Mouse (Mus musculus): Measurements from ENCODE around the gene Ntsr1. TPM values are rescaled to one million over a fixed set of nuclear protein-coding genes. Genes with fewer than 3 reads are reported as not detected.

Ntsr1 gene
- total and polyA plus RNA-seq, 2 experiments from 2014 or later: 0.40 to 1.1 TPM

- ATAC-seq (ENCODE audit: insufficient read depth, low read depth): no peak
- DNase-seq (ENCODE audit: low spot score): no peak
- H3K4me2 ChIP-seq (ENCODE audit: low read depth, low read length): no peak overlapping the region
- H3K36me3 ChIP-seq (replicated peaks; ENCODE audit: control insufficient read depth, insufficient read depth, low read length): no peaks in the 10 kb centered on the region
- WGBS: 61% methylated on average over 4 of the region's 4 CpGs
- no peak overlapping the region for H3K4me3 ChIP-seq (ENCODE audit: low read depth, low read length)
- TF ChIP-seq CTCF (IDR thresholded peaks at IDR 0.05; ENCODE audit: low read depth): no peak
- TF ChIP-seq EP300 (IDR thresholded peaks at IDR 0.05; ENCODE audit: low read depth): no peak
- H3K27me3 ChIP-seq (ENCODE audit: control insufficient read depth, insufficient read depth, low read length): peaks cover 20% of the 10 kb centered on the region
- no peak overlapping the region for H3K27ac ChIP-seq (ENCODE audit: low read depth)
- H3K9me3 ChIP-seq (replicated peaks; ENCODE audit: control insufficient read depth, low read length): no peaks in the 10 kb centered on the region
- peaks cover 10% of the 10 kb centered on the region; the same call in 1 of the 2 replicates for H3K4me1 ChIP-seq (ENCODE audit: control insufficient read depth, insufficient read depth)
- H3K9ac ChIP-seq (replicated peaks; ENCODE audit: low read depth, low read length): no peak overlapping the region
These were observed 40.3 kb upstream of the Ntsr1 start for GRCm38 (mm10) chr2:180459437-180459836.

- Histone ChIP-seq H3K27ac (ENCODE audit: low read depth) (no peak overlapping the region), H3K4me2 (ENCODE audit: low read depth, low read length) (no peak overlapping the region), H3K27me3 (ENCODE audit: control insufficient read depth, insufficient read depth, low read length) (peaks cover 20% of the 10 kb centered on the region), H3K36me3 (replicated peaks; ENCODE audit: control insufficient read depth, insufficient read depth, low read length) (no peaks in the 10 kb centered on the region), H3K4me3 (ENCODE audit: low read depth, low read length) (no peak overlapping the region), H3K4me1 (ENCODE audit: control insufficient read depth, insufficient read depth) (peaks cover 6% of the 10 kb centered on the region; the same call in 1 of the 2 replicates), H3K9me3 (replicated peaks; ENCODE audit: control insufficient read depth, low read length) (no peaks in the 10 kb centered on the region), H3K9ac (replicated peaks; ENCODE audit: low read depth, low read length) (no peak overlapping the region)
- DNase-seq (ENCODE audit: low spot score) (no peak), ATAC-seq (ENCODE audit: insufficient read depth, low read depth) (no peak)
- TF ChIP-seq CTCF (IDR thresholded peaks at IDR 0.05; ENCODE audit: low read depth) (no peak), EP300 (IDR thresholded peaks at IDR 0.05; ENCODE audit: low read depth) (no peak)
- WGBS: 63% methylated on average over 8 of the region's 8 CpGs
These were observed 39.0 kb upstream of the Ntsr1 start for GRCm38 (mm10) chr2:180460801-180461200.

DNA sequence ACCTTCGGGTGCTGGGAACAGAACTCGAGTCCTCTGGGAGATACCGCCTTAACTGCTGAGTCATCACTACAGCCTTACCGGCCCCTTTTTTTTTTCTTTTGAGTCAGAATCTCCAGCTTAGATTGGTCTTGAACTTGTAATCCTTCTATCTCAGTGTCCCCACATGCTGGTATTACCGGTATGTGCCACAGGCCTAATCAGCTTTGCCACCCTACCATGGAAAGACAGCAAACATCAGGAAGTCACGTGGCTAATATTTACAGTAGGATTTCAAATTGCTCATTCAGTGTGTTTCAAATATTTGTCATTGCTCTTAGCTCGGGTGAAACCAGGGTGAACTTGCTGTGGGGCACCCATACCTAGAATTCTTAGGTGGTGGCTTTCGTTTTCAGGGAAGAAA lies 37.2 kb upstream of the Ntsr1 start:
- Histone ChIP-seq H3K4me3 (ENCODE audit: low read depth, low read length) (no peak overlapping the region), H3K36me3 (replicated peaks; ENCODE audit: control insufficient read depth, insufficient read depth, low read length) (no peaks in the 10 kb centered on the region), H3K27me3 (ENCODE audit: control insufficient read depth, insufficient read depth, low read length) (peaks cover 3% of the 10 kb centered on the region), H3K9me3 (replicated peaks; ENCODE audit: control insufficient read depth, low read length) (no peaks in the 10 kb centered on the region), H3K27ac (ENCODE audit: low read depth) (no peak overlapping the region), H3K4me1 (ENCODE audit: control insufficient read depth, insufficient read depth) (no peaks in the 10 kb centered on the region), H3K9ac (replicated peaks; ENCODE audit: low read depth, low read length) (no peak overlapping the region), H3K4me2 (ENCODE audit: low read depth, low read length) (no peak overlapping the region)
- ATAC-seq (ENCODE audit: insufficient read depth, low read depth) (no peak), DNase-seq (ENCODE audit: low spot score) (no peak)
- TF ChIP-seq CTCF (IDR thresholded peaks at IDR 0.05; ENCODE audit: low read depth): no peak
- TF ChIP-seq EP300 (IDR thresholded peaks at IDR 0.05; ENCODE audit: low read depth): no peak
- 81% methylated on average over 8 of the region's 8 CpGs for WGBS

DNA sequence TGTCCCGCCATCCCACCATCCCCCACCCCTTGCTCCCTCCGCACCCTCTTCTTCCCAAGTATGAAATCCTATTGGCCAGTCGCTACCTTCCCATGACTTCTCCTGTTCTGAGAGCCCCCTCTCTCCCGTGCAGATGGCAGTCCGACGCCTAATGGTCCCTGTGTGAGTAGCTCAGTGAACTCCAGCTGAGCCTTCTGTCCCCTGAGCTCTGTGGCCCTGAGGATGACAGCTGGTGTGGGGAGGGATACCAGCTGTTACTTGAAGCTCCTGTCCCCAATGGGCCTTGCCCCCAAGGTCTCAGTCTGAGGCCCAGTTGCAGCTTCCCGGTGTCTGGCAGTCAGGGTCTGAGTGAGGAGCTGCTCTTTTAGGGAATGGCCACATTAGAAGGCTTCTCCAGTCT lies 33.3 kb upstream of the Ntsr1 start:
- H3K4me3 ChIP-seq (ENCODE audit: low read depth, low read length): no peak overlapping the region

DNA sequence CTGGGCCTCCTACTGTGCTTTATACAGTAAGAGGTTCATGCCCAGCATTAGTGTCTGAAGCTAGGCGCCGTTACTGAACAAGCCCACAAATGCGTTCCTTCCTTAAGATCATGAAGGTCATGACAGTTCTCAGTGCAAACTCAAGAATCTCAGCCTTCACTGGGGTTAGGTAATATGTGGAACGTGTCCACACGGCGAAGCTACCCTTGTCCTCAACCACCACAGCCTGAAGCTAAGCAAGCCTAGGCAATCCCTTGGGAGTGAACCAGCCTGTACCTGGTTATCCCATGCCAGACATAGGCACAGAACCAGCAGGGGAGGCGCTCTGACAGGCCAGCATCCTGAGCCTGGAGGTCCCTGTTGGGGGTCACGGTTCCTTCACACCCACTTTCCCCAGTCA lies 30.9 kb upstream of the Ntsr1 start:
- no peak overlapping the region for H3K4me3 ChIP-seq (ENCODE audit: low read depth, low read length)
- no peaks in the 10 kb centered on the region for H3K27me3 ChIP-seq (ENCODE audit: control insufficient read depth, insufficient read depth, low read length)
- TF ChIP-seq EP300 (IDR thresholded peaks at IDR 0.05; ENCODE audit: low read depth) (no peak), CTCF (IDR thresholded peaks at IDR 0.05; ENCODE audit: low read depth) (no peak)
- 87% methylated on average over 8 of the region's 8 CpGs for WGBS
- no peaks in the 10 kb centered on the region for H3K36me3 ChIP-seq (replicated peaks; ENCODE audit: control insufficient read depth, insufficient read depth, low read length)
- no peak for DNase-seq (ENCODE audit: low spot score)
- ATAC-seq (ENCODE audit: insufficient read depth, low read depth): no peak
- H3K9me3 ChIP-seq (replicated peaks; ENCODE audit: control insufficient read depth, low read length): no peaks in the 10 kb centered on the region
- no peak overlapping the region for H3K9ac ChIP-seq (replicated peaks; ENCODE audit: low read depth, low read length)
- no peaks in the 10 kb centered on the region for H3K4me1 ChIP-seq (ENCODE audit: control insufficient read depth, insufficient read depth)
- no peak overlapping the region for H3K4me2 ChIP-seq (ENCODE audit: low read depth, low read length)
- no peak overlapping the region for H3K27ac ChIP-seq (ENCODE audit: low read depth)

More for the DNA sequence above, 33.3 kb upstream of the Ntsr1 start:
- WGBS: 56% methylated on average over 7 of the region's 7 CpGs
- no peak for ATAC-seq (ENCODE audit: insufficient read depth, low read depth)
- no peaks in the 10 kb centered on the region for H3K36me3 ChIP-seq (replicated peaks; ENCODE audit: control insufficient read depth, insufficient read depth, low read length)
- H3K27me3 ChIP-seq (ENCODE audit: control insufficient read depth, insufficient read depth, low read length): no peaks in the 10 kb centered on the region
- DNase-seq (ENCODE audit: low spot score): no peak
- no peak overlapping the region for H3K9ac ChIP-seq (replicated peaks; ENCODE audit: low read depth, low read length)
- H3K4me1 ChIP-seq (ENCODE audit: control insufficient read depth, insufficient read depth): no peaks in the 10 kb centered on the region
- H3K27ac ChIP-seq (ENCODE audit: low read depth): no peak overlapping the region
- H3K9me3 ChIP-seq (replicated peaks; ENCODE audit: control insufficient read depth, low read length): no peaks in the 10 kb centered on the region
- TF ChIP-seq EP300 (IDR thresholded peaks at IDR 0.05; ENCODE audit: low read depth): no peak
- no peak for TF ChIP-seq CTCF (IDR thresholded peaks at IDR 0.05; ENCODE audit: low read depth)
- H3K4me2 ChIP-seq (ENCODE audit: low read depth, low read length): no peak overlapping the region

- no peaks in the 10 kb centered on the region for H3K4me1 ChIP-seq (ENCODE audit: control insufficient read depth, insufficient read depth)
- H3K4me3 ChIP-seq (ENCODE audit: low read depth, low read length): no peak overlapping the region
- ATAC-seq (ENCODE audit: insufficient read depth, low read depth) (peak; percentile 52), DNase-seq (ENCODE audit: low spot score) (no peak)
- 48% methylated on average over 9 of the region's 9 CpGs for WGBS
- no peak overlapping the region for H3K4me2 ChIP-seq (ENCODE audit: low read depth, low read length)
- no peak overlapping the region for H3K9ac ChIP-seq (replicated peaks; ENCODE audit: low read depth, low read length)
- peak; percentile 34 for TF ChIP-seq CTCF (IDR thresholded peaks at IDR 0.05; ENCODE audit: low read depth)
- TF ChIP-seq EP300 (IDR thresholded peaks at IDR 0.05; ENCODE audit: low read depth): no peak
- no peaks in the 10 kb centered on the region for H3K27me3 ChIP-seq (ENCODE audit: control insufficient read depth, insufficient read depth, low read length)
- no peaks in the 10 kb centered on the region for H3K36me3 ChIP-seq (replicated peaks; ENCODE audit: control insufficient read depth, insufficient read depth, low read length)
- no peak overlapping the region for H3K27ac ChIP-seq (ENCODE audit: low read depth)
- no peaks in the 10 kb centered on the region for H3K9me3 ChIP-seq (replicated peaks; ENCODE audit: control insufficient read depth, low read length)
These were observed 30.0 kb upstream of the Ntsr1 start for GRCm38 (mm10) chr2:180469768-180470167.

Measured in heart, postnatal 0 days (tissue).